Mouse (Mus musculus) testis, adult 2 months (tissue): ENCODE measurements at regions not wholly inside any gene's neighbourhood (a gene's known extent, or its start where the extent isn't known, plus 50 kb on each side); places are given as distances from the start of the nearest gene placed in this dataset.

Experiments
- H3K27ac ChIP-seq: fragments of 200-500 bp; 2 replicates; pipeline ENCODE4 v1.5.1; 2012; ENCODE audit warnings: low read depth, low read length; ENCODE audit not compliant: control insufficient read depth, insufficient read depth
- H3K27me3 ChIP-seq: fragments of 200-500 bp; 2 replicates; pipeline ENCODE4 v1.6.1; 2012; ENCODE audit warnings: mild to moderate bottlenecking, low read length, moderate library complexity; ENCODE audit not compliant: control insufficient read depth, insufficient read depth
- H3K36me3 ChIP-seq: fragments of 200-500 bp; 2 replicates; pipeline ENCODE4 v1.6.1; 2012; ENCODE audit warnings: mild to moderate bottlenecking, low read length; ENCODE audit not compliant: control insufficient read depth, insufficient read depth
- H3K4me1 ChIP-seq: fragments of 200-500 bp; 2 replicates; pipeline ENCODE4 v1.6.1; 2012; ENCODE audit warnings: low read length; ENCODE audit not compliant: control insufficient read depth, insufficient read depth
- H3K4me3 ChIP-seq: fragments of 200-500 bp; 2 replicates; pipeline ENCODE4 v1.5.1; 2012; ENCODE audit warnings: low read depth, mild to moderate bottlenecking, low read length, moderate library complexity, mixed read lengths; ENCODE audit not compliant: control insufficient read depth
- CTCF ChIP-seq: fragments of 200-500 bp; IDR thresholded peaks from 2 replicates; pipeline ENCODE4 v1.5.1; 2012; ENCODE audit warnings: low read depth, mild to moderate bottlenecking, inconsistent platforms, low read length, moderate library complexity; ENCODE audit not compliant: control insufficient read depth, insufficient read depth, insufficient replicate concordance
- POLR2A ChIP-seq: fragments of 200-500 bp; IDR thresholded peaks from 2 replicates; pipeline ENCODE4 v1.6.1; 2012; ENCODE audit warnings: low read depth, mild to moderate bottlenecking, inconsistent platforms, low read length, moderate library complexity; ENCODE audit not compliant: control insufficient read depth

DNA sequence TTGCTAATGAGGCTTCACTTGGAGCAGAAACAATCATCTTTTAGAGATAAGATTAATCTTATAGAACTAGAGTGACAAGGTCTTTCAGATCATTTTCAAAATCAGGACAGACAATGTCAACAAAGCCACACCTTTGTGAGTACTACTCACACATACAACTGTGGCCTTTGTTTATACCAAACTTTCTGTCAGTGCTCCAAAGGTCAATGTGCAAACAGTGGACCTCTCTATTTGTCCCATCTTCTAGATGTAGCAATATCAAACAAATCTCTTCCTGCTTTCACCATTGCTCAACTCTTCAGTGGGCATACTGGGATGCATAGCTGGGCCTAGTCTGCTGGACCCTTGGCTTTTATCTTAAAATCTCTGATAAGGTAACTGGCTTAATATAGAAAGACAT, 300.9 kb upstream of the Egfl6 start:
- no peaks in the 10 kb centered on the region for H3K27me3 ChIP-seq
- TF ChIP-seq POLR2A (no peak), CTCF (no peak)
- no peak overlapping the region for H3K4me3 ChIP-seq
- H3K4me1 ChIP-seq, result no peaks in the 10 kb centered on the region
- no peaks in the 10 kb centered on the region for H3K36me3 ChIP-seq
- H3K27ac ChIP-seq, result no peak overlapping the region

DNA sequence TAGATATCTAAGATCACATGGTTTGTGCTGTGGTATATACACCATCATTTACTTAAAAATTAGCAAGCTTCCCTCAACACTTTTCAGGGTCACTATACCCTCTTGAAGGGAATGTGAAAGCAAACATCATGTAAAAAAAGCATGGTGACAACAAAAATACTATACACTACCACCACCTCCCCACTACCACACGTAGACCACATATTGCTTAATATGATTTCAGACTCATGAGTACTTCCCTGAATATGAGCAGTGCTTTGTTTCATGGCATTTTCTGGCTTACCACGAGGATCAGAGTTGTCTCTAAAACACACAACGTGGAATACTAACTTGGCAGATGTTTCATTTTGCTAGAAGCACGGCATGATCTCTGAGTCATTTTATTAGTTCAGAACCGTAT, 284.0 kb upstream of the Egfl6 start:
- no peak overlapping the region for H3K27ac ChIP-seq
- no peaks in the 10 kb centered on the region for H3K27me3 ChIP-seq
- no peak for TF ChIP-seq CTCF
- TF ChIP-seq POLR2A, result no peak
- H3K4me1 ChIP-seq, result no peaks in the 10 kb centered on the region
- H3K4me3 ChIP-seq, result no peak overlapping the region
- no peaks in the 10 kb centered on the region for H3K36me3 ChIP-seq

DNA sequence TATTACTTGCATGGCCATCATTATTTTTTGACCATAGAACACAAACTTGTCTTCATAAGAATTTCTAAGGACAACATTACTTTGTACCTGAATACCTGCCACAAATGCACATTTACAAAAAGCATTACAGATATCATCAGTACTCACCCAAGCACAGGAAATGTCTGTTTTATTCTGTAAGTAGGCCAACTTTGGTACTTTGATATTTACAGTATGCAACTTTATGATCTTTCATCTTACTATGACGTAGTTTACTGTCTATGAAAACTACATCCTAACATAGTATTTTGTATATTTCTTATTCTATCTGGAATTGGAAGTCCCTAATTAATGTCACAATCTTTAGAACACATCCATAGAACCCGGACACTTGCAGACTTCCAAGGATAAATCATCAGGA, 282.2 kb upstream of the Egfl6 start:
- Histone ChIP-seq H3K27ac (no peak overlapping the region), H3K4me3 (no peak overlapping the region), H3K4me1 (no peaks in the 10 kb centered on the region), H3K36me3 (no peaks in the 10 kb centered on the region), H3K27me3 (no peaks in the 10 kb centered on the region)
- TF ChIP-seq CTCF (no peak), POLR2A (no peak)
